Mouse (Mus musculus) erythroblast, adult 5-6 weeks (primary cell): Measurements from ENCODE around the gene Sypl2. TPM values are rescaled to one million over a fixed set of nuclear protein-coding genes. Genes with fewer than 3 reads are reported as not detected.
"Not testable (repeated sequence)": the region's sequence is repeated elsewhere in the genome, so short reads cannot be mapped to it uniquely, and the experiment has no call there.

ENCODE experiments used
- ATAC-seq: replicated peaks from 2 replicates; pipeline ENCODE4 v1.8.0; 2016; ENCODE audit warnings: moderate number of reproducible peaks, mild to moderate bottlenecking, moderate TSS enrichment, inconsistent platforms; ENCODE audit not compliant: poor library complexity, low FRiP score, severe bottlenecking
- total RNA-seq, 2 experiments: library from RNA; stranded (forward) in 1 of 2; stranded (reverse) in 1 of 2; fragments of 150-400 nt in 1 of 2; fragments of 200-764, 138-1000 nt in 1 of 2; gene quantifications; 2 replicates each; pipeline versions ENCODE4 v1.2.3 to v1.2.4; 2015 to 2017; ENCODE audit warnings: low replicate concordance in 2 of 2

Gene Sypl2
- not detected in 2 replicates for total RNA-seq (2015; ENCODE audit: low replicate concordance)
- not detected in 2 replicates for total RNA-seq (2017; ENCODE audit: low replicate concordance)

DNA sequence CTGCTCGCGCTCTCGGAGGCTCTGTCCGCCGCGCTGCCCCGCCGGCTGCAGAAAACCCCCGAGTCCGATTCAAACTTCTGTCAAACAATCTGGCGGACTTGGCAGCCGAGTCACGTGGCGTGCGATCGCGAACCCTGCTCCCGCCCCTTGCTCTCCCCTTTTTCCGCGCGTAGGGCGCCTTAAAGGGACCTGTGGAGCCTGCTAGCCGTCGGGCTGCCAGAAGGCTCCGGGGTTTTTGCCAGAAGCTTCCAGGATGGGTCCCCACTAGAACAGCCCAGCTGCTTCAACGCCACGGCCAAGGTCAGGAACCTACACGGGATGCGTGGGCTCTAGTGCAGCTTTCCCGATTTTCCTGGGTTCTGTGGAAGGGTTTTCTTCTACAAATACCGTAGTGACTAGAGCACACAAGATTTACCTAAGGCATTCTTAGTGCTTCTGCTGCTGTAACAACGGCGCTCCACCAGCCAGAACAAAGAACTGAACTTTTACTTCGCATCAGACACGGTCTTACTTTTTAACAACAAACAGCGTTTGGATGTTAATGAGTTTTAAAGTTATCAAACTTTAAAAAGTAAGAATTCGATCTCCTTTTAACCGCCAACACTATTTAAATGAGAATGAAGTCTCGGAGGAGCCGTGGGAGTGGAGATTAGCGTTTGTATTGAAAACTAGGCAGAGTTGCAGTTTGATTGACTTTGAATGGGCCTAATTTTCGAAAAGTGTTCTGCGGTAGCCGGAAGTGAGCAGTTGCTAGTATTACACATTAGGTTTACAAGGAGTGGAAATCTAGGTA is at the start of gene Sypl2:
TSS of gene Sypl2 (minus strand) at position 91 of the 793 bp plus-strand sequence.
- ATAC-seq, result no peak

DNA sequence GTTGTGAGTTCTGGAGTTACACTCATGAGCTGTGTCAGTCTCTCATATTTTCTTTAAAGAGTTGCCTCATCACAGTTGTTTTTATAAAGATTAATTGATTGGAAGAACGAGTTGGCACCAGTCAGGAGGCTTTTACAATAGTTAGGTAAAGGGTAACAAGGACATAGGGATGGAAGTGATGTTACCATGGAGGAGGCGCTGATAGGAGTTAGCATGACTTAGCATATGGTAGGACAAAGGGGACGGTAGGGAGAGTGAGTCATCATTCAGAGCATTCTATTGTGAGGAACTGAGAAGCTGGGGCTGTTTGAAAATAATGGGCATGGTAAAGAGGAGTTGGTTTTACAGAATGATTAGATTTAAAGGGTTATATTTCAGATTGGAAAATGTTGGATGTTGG is 32.9 kb upstream of the Sypl2 start:
- ATAC-seq, result no peak

DNA sequence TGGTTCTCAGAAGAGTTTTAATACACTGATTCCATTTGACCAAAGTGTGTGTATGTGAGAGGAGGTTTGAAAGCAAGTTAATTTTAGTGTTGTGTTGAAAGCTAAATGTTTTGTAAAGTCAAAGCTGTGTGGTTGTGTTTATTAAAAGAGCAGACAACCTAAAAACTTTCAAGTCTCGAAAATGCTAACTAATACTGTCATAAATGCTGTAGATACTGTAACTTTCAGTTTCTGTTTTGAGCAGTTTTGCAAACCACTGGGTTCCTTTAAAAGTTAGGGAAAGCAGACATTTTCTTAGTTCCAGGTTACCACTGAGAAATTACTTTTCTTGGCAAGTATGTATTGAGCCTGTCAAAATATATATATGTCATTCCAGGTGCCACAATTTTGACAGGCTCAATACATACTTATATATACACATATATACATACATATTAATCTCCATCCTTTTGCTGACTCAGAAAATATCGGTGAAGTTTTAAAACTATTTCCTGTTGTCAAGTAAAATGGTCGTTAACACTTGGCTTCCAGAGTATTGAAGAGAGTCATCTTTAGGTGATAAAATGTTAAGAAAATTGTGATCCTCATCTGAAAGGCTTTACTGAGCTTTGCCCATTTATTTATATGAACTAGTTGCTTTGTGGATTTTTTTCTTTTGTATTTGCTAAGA is 31.5 kb upstream of the Sypl2 start:
- no peak for ATAC-seq

DNA sequence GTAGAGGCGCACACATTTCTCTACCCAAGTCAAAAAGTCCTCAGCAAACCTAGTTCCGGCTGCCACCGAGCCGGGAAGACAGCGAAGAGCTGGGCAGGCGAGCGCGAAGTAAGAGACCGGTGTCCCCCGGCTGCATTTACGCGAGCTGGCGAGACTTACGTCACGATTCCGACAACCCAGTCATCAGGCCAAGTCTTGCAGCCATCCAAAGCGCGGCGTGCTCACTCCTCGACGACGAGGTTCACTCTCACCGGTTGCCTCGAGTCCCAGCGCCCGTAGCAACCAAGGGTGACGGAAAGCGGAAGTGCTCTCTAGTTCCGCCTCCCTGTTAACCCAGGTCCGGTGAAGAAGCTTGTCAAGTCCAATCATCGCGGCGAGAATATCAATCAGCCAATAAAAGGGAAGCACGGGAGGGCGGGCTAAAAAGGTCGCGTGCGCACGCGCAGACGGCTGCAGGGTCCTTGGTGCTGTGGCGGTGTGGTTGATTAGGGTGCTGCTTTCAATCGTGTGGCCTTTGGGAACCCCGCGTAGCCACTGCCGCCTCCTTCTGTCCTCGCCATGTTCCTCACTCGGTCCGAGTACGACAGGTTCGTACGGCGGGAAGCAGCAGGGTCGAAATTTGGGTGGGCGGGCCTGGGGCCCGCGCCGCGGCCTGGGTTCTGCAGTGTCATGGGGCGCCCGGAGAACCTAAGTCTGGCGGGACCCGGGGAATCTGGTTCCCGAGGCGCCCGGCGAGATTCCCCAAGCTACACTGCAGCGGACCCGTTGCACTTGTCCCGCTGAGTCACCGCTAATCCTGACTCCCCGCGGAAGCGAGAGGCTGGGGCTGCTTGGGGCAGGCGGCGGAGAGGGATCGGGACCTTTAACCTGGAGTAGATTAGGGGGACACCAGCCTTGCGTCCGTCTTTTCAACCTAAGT is 30.5 kb upstream of the Sypl2 start, which contains the start of gene Psma5:
TSS of gene Psma5 (plus strand) at position 208 of the 919 bp plus-strand sequence.
- peak; percentile 97 for ATAC-seq

DNA sequence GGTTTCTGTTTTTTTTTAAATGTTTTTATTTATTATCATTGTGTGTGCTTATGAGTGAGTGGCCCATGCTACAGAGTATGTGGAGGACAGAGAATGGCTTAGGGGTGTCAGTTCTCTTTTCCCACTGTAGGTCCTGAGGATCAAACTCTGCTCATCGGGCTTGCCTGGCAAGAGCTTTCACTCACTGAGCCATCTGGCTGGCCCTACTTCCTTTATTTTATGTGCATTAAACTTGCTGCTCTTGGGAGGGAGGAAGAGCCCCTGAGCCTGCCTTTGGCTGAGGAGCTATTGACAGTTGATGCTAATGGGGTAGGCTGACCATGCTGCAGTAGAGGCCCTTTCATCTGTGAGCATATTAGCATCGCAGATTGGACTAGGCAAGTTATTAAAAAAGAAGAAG is 20.4 kb upstream of the Sypl2 start:
- no peak for ATAC-seq

DNA sequence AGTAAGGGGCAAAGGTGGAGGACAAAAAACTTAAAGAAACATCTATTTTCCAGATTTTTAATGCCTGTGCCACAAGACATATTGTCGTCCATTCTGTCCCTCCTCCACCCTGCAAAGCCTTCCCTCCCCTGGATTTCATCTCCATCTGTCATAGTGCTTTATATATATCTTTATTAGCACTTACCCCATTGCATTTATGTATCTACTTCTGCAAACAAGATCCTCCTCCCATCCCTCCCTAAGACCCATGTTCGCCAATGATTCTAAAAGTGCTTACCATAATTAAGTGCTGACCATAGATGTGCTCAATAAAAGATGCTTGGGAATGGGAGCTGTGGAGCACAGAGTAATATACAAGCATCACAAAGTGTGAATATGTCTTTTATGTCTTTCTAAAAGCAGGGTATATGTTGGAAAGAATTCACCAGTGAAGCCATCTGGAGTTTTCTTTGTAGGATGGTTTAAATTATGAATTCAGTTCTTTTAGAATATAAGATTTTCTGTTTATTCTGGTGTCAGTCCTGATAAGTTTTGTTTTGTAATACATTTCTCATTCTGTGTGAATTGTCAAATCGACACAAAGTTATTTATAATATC is 14.9 kb upstream of the Sypl2 start:
- no peak for ATAC-seq

DNA sequence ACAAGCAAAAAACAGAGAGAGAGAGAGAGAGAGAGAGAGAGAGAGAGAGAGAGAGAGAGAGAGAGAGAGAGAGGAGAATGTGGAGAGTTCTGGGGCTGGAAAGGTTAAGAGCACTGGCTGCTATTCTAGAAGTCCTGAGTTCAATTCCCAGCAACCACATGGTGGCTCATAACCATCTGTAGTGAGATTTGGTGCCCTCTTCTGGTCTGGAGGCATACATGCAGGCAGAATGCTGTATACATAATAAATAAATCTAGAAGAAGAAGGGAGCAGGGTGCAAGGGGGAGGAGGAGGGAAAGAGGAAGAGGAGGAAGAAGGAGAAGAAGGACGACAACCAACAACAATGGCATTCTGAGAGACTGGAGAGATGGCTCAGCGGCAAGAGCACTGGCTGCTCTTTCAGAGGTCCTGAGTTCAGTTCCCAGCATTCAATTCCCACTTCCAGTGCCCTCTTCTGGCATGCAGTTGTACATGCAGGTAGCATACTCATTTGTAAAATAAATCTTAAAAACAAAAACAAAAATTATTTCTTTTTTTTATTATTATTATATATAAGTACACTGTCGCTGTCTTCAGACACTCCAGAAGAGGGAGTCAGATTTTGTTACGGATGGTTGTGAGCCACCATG is 11.1 kb upstream of the Sypl2 start:
- not testable (repeated sequence) for ATAC-seq

DNA sequence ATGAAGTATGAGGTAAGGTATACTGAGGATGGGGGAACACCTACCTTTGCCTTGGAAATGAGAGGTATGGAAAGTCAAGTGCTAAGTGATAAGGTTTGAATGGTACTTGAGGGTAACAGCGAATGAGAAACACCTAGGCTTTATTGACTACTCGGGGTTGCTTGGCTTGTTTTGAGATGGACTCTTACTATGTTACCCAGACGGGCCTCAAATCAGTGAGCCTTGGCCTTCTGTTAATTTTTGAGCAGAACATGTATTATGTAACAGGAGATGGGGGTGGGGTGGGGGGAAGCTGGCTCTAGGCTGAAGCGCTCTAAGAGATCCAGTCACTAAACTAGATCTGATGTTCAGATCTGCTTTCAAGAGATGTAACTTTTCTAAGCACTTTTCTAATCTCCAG is 5.2 kb upstream of the Sypl2 start:
- ATAC-seq, result no peak

DNA sequence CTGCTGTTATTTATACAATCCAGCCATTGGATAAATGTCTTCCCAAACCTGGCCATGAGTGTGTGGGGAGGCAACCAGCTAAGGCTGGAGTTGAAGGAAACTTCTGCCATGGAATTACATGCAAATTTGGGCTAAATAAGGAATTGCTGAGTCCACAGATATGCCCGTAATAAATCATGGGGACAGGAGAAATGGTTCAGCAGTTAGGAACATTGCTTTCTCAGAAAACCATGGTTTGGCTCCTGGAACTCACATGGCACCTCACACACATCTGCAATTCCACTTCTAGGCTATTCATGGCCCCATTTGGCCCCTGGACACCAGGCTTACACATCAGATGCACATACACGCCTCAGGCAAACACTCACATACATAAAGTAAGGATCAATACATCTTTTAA is 1.1 kb upstream of the Sypl2 start:
- no peak for ATAC-seq

DNA sequence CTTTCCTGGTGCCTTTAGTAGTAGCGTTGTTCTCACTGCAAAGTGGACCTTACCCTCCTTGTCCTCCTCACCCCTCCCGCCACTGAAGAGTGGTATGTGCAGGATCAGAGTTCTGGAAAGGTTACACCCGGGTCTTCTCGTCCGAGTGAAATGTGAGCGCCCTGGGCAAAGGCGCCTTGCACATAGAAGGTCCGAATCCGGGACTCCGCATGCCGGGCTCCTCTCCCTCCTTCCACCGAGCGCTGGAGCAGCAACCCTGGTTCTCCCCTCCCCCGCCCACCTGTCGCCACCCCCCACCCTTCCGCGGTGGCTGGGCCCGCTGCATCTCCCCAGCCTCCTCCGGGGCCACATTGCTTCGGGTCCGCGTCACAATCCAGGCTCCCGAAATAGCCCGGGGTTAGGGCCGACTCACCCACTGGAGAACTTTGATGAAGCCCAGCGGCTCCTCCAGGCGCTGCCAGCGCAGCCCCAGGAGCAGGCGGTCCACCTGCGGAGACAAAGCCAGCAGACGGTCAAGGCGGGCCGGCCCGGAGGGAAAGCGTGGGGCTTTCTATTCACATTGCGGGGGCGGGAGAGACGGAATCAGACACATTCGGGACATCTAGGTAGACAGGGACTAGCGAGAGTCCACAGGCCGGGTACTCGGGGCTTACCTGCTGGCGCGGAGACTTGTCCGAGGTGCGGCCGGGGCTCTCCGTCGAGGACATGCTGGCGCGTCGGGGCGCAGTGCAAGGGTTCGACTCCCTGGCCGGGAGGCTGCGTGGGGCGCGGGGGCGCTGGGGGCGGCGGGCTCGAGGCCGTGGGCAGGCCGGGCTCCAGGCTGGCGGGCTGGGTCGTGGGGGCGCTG is 514 bp downstream of the Sypl2 start:
- ATAC-seq, result no peak

DNA sequence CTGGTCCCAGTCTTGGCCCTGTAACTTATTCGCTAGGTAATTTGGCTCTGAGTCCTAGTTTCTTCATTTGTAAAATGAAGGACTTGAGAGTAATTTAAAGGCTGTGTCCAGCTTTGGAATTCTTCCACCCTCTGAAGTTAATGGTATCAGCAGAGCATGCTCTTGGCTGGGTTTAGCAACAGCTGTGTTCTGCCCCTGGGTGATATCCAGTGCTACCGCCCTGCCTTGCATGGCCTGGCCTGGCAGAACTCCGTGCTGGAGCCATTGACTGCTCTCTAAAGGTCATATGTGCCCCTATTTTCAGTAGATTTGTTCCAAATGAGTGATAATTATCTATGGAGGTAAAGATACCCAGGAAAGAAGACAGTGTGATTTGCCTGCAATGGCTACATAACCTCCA is 5.8 kb downstream of the Sypl2 start:
- ATAC-seq, result no peak

DNA sequence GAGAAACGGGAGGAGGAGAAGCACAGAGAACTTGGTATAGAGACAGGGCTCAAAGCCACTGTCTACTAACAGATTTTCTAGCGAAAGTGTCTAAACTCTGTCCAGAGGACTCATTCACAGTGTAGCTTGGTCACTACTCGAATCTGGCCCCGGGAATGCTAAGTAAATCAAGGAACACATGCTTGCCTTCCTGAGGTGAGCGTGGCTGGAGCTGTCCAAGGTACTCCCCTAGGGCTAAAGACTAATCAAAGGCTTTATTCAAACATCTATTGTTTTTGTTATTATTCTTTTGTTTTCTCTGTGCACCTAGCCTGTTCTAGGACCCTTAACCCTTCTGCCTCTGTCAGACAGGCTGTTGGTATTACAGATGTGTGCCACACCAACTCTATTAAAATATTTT is 11.7 kb downstream of the Sypl2 start:
- no peak for ATAC-seq

DNA sequence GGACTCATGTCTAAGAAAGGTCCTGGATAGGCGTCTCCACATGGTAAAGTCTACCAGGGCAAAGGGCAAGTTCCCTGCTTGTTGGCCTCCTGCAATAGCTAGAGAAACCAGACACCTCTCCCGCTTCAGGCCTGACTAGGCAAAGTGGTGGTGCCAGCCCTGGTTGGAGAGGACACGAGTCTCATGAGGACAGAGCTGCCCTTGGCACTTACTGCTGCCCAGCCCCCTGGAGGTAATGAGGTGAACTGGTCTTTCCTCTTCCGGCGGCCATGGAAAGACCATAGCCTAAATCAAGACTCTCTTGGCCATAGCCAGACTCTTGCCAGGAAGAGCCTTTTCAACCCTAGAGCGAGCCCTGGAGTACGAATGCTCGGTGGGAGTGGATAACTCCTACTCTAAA is 14.0 kb downstream of the Sypl2 start:
- ATAC-seq, result no peak

DNA sequence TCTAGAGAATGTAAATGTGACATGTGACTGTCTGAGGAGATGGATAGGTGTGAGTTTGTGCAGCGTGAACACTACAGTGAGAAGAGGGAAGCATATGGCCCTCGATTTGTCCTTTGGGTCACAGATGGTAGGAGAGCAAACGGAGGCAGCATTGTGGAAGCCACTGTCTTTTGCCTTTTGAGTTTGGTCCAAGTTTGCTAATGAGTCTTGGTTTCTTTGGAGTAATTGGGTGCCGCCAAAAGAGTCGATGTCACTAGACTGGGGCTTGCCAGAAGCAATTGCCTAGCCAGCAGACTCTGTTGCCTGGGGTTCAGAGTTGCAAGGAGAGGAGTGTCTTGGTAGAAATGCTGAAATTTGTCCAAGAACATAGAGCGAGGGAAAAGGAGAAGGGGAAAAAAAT is 14.6 kb downstream of the Sypl2 start:
- no peak for ATAC-seq

DNA sequence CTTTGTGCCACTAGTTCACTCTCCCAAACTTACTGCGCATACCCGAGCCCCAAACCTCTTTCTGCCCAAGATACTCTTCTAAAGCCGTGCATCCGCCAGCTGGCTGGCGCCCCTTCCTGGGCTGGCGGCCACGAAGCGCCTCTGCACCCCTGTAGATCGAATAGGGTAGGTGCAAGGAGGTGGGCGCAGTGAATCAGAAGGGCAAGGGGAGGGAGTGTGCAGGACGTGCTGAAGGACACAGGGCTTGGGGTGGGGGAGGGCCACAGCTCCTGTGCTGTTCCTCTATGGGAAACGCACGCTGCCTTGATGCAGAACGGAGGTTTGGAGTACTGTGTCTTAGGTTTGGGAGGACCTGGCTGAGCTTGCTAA is 15.7 kb downstream of the Sypl2 start, which contains the start of gene Atxn7l2:
TSS of gene Atxn7l2 (minus strand) at position 164 of the 369 bp plus-strand sequence.
- ATAC-seq, result peak; percentile 41

DNA sequence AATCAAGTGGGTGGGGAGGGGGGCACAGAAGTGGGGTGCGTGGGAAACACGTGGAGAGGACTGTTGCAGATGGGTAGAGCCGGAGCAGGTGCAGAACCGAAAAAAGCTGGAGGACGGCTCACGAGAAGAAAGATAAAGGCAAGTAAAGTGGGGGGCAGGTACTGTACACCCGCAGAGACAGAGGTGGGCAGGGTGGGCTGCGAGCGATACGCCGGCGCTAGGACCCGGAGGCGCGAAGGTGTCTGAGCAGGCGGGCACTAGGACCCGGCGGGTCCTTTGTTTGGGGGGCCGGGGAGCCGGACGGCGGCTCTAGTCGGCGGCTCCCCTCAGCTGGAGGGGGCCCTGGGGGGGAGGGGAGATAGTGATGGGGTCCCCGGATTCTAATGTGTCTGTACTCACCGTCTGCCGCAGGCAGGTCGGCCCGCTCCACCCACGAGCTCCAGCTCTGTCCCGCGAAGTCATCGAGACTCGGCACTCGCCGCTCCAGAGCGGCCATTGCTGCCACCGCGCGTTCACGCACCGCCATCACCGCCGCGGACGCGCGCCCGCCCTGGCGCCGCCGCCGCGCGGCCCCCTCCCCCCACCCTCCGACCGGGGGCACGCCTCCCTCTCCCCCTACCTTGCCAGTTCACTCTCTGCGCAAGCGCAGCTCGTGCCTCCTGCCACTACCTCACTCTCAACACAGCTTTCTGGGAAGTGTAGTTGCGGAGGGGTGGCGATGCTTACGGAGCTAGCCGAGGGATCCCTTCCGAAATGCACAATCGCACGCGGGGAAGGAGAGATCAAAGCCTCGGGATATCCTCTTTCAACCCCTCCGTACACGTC is 16.3 kb downstream of the Sypl2 start:
- ATAC-seq, result peak; percentile 77

DNA sequence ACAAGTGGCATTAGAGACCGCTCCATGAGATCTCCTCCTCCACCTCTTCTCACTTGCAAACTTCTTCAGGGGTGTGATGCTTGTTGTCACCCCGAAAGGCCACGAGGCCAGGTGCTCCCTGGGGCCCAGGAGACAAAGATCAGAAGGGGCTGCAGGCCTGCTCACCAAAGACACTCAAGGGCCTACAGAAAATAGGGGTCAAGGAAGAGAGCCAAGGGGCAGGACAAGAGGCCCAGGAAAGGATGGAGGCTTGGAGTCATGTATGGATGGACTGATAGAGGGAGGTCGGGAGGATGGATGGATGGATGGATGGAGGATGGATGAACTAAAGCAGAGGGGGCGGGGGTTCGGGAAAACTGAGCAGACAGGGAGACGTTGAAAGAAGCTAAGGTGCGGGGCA is 16.9 kb downstream of the Sypl2 start:
- ATAC-seq, result no peak

DNA sequence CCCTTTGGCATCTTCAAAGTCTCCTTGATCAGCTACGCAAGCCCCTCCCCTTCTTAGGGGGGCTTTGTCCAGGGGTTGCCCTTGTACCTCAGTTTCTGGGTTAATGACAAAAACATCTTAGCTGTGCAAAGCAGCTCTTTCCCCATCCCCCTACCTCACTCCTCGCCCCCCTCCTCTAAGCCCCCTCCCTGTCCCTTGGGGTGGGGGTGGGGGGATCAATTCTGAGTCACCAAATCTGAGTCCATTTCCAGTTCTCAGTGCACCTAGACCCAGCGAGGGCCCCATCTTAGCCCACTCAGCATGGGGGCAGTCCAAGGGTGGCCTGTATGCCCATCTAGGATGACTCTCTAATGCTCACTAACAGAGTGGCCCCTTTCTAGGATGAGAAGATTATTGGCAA is 17.4 kb downstream of the Sypl2 start:
- no peak for ATAC-seq
